Mouse (Mus musculus) spleen, postnatal 10 days (tissue): ENCODE measurements around the gene Thbs2.

Experiments used
- DNase-seq, 2 experiments: peaks; one replicate each; pipeline ENCODE4 v3.0.0; 2021 to 2022; ENCODE audit warnings: low spot score in 2 of 2

The Thbs2 gene

DNA sequence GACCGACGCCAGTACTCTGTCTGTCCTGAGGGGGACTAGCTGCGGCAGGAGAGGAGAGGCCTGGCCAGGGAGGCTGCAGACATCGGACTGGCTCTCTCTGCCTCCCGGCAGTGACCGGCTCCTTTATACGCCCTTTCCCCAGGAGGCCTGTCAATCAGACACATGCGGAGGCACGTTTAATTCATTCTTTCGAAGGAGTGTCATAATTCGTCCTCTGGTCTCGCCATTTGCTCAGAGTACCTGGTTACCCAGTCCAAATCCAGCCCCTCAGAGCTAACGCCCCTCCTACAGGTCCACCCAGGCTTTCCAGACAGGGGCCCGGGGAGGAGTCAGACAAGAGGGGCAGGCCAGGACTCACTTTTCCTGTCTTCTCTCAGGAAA lies at the start of gene Thbs2:
Gene Thbs2 (minus strand): TSS at position 242 of the 381 bp plus-strand sequence.
- DNase-seq = no peak

DNA sequence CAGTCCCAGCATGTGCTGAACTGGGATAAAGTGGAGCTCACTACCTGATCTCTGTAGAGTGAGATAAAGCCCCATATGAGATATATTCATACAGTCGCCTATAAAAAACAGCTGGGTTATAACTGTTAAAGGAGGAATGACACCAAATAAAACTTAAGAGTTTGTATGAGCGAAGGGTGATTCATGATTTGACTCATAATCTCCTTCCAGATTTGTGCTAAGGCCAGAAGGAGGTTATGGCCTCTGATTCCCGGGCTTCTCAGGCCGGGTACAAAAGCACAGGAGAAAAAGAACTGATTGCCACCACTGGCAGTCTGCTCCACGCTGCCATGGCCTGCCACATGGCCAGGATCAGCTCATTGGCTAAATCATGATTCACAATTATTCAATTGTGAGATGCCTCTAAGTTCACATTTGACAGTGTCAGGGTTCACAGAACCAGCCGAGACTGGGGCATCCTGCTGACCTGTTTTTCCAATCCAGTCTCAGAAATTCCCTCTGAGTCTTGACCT lies 41.5 kb upstream of the Thbs2 start:
- DNase-seq = no peak

DNA sequence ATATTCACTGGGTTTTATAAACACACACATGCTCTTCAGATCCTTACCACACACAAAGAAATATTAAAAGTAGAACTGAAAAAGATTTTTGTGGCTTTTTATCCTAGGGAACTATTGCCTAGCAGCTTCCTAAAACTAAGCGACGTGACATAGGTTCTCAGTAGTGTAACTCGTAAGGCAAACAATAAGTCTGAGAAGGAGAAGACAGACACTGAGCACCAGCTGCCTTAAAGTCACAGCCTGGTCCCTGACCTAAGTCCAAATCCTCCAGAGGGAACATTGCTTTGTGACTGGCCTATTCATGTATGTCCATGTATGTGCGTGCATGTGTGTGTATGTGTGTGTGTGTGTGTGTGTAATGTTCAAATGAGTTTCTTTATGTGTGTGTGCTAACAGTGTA lies 40.3 kb upstream of the Thbs2 start:
- no peak for DNase-seq

DNA sequence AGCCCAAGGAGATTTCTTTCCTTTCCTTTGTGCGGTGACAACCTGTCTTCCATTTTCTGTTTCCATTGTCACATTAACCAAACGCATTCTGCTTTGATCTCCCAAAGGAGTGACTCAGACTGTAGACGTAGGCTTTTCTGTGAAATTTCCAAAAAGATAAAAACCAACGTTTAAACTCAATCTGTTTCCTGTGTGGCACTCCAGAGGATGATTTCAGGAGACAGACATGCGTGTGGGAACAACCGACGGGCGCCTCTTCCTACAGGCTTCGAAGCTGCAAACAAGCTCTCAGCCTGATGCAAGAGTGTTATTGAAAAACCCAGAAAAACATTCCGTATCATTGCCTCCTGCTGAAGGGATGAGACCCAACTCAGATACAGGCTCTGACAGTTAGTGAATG lies 39.9 kb upstream of the Thbs2 start:
- no peak for DNase-seq

DNA sequence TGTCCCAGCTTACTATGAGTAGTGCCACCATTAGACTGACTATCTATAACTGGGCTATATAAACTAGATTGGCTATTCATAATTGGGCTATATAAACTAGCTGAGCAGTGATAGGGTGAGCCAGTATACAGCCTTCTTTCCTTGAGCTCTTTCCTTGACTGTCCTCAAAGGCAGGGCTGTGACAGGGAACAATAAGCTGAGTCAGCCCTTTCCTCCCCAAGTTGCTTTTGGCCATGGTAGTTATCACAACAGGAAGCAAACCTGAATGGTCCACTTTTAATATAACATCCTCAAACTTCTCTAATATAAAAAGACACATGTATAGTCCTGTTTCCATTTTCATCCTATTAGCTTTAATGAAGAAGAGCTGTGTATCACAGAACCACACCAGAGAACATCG lies 39.0 kb upstream of the Thbs2 start:
- no peak for DNase-seq

DNA sequence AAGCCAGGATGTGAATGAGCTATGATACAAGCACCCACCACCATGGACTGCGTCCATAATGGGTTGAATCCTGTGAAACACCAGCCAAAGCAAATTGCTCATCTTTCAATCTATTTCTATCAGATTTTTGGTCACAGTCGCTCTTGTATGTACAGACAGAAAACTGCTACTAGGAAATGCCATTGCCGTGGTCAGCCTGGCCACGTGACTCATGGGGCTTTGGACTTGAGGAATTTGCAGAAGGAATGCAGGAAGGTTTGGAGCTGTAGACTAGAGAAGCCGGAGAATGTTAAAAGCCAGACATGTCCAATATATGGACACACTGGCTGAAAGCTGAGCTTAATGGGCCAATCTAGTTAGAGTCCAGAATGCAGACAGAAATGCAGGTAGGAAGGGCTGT lies 36.6 kb upstream of the Thbs2 start:
- no peak for DNase-seq

DNA sequence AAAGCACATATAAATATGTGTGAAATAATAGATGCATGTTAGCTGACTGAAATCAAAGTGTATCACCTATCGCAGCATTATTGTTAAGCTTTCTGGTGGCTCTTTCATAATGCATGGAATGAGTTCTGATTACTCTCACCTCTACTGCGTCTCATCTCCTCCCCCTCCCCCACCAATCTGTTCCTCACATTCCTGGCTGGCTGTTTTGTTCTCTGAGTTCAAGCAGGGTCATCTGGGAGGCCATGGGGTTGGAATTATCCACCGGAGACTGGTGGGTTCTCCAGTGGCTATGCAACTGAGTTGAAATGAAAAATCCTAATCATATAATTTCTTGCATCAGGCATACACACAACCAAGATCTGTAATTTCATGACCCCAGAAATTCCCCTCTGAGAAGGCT lies 33.4 kb upstream of the Thbs2 start:
- no peak for DNase-seq

DNA sequence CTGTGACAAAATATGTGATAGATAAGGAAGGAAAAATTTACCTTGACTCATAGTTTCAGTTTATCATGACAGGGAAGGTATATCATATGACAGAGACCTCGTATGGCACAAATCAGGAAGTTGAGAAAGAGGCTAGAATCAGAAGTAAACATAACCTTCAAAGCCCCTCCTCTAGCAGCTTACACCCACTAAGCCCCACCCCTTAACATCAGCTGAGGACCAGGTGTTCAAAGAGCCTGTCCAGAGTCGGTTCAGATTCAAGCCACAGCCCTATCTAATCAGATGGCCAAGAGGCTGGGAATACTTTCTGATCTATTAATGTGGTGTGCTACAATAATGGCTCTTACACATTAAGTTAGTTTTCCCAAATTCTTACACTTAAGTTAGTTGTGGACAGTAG lies 30.8 kb upstream of the Thbs2 start:
- DNase-seq = no peak

DNA sequence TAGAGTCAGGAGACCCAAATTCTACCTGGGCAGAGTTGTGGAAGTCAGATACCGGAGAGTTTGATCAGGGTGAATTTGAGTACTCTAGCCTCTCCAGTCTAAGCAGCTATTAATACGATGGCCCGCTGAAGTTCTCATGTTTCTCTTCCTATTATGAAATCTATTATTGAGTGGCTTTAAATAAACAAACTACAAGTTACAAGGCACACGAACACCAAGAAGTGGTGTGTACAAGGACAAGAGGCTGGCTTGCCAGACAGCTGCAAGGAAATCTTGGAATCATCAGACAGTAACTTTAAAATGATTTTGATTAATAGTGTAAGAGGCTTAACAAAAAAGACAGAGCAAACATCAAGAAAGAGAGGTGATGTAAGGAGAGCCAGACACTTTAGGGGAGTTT lies 27.3 kb upstream of the Thbs2 start:
- no peak for DNase-seq

DNA sequence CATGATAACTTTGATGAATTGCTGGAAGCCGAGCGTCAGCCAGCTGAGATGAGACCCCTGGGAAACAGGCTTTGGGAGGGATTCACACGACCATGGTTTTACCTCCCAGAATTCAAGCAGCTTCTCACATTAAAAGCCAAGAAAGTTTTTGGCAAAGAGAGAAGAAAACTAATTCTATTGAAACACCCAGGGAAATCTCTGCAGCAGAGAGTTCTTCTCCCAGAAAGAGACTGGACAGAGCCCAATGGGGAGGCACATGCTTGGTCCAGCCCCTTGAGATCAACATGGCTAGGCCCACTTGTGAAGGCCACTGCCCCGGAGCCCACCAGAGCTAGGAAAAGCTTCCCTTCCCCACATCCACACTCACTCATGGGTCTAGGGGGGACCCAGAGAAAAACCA lies 26.9 kb upstream of the Thbs2 start:
- DNase-seq = no peak

DNA sequence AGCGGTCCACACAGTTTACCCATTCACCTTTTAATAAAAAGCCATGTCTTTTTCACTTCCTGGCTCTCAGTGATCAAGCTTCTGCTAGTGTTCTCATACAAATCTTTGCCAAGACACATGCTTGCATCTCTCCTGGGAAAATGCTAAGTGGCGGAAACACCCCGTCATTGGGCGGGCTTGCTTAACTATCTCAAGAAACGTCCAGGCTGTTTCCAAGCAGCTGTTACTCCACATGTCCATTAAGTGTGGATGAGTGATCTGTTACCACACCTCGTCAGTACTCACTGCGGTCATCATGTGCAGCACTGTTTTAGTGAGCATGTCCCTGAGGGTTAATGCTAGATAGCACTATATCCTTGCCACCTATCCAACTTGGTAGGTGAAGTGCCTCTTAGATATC lies 26.2 kb upstream of the Thbs2 start:
- DNase-seq = no peak

DNA sequence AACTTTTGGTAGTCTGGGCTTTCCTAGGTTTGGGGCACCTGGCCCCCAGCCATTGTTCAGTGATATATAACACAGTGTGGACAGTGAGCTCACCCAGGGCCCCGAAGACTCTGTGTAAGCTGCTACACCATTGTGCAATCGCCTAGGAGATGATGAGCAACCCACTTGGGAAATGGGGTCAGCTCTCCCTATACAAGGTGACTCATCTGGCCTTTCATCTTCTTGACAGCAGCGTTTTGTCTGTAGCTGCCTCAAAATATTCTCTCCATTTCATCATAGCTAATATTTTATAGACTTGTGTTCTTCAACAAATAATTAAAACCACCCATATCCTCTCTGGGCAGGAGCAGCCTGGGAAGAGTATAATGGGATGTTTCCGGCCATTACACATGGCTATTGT lies 24.8 kb upstream of the Thbs2 start:
- no peak for DNase-seq

DNA sequence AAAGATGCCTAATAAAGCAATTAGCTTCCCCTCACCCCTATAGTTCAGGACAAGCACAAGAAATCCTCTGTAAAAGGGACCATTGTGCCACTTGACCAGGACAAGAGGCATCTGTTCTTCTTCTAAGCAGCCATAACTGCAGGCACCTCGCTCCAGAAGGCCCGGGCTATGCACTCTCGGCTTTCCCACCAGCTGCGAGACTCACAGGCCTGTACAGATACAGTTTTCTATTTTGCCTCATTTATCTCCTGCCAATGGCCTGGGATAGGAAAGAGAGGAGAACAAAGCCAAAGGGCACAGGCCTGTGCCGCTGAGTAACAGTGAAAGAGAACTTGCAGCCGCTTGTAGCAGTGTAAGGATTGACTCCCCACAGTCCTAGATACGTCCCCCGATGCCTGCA lies 20.7 kb upstream of the Thbs2 start:
- DNase-seq = no peak

DNA sequence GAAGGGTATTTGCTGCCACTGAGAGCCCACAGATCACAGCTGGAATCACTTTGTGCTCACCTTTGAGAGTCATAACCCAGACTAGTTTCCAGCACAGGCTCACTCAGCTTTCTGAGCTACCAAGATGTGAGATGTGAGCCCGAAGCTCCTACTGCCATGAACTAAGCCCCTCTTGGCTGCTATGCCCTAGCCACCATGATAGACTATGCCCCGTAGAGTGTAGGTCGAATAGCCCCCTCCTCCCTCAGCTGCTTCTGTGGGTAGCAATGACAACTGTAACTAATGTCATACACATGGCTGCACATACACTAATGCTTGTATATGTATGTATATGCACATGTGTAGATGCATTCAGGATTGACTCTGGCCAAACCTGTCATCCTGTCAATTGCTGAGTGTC lies 20.3 kb upstream of the Thbs2 start:
- DNase-seq = no peak

DNA sequence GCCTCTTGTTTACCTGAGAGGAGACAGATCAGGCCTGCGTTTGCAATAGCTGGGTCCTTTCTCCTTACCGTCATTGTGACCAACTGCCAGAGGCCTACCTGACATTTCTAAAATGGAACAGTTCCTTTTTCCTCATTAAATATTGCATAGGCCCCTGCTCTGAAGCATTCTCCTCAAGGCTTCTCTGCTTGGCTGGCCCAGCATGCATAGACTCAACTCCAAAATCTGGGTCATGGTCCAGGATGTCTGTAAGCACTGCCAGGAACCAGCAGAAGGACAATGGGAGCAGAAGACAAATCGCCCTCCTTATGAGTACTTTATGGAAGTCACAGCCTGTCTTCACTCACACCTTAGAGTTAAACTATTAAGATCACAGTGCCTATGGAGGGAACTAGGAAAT lies 17.7 kb upstream of the Thbs2 start:
- DNase-seq = no peak

DNA sequence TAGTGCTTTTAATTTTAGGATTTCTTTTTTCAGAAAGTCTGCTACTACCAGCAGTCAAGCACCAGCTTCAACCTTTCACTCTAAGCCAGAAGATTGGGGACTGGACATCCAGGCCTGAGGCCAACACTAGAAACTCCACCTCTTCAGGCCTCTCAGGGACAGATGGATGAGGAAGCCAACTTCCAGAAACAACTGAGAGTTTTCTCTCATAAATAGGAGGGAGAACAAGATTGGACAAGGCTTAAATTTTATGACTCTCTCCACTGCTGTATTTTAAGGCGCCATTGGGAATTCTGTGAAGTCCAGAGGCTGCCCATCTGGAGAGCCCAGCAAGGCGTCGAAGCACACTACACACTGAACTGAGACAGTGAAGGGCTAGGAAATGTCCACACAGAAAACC lies 17.0 kb upstream of the Thbs2 start:
- DNase-seq = no peak

DNA sequence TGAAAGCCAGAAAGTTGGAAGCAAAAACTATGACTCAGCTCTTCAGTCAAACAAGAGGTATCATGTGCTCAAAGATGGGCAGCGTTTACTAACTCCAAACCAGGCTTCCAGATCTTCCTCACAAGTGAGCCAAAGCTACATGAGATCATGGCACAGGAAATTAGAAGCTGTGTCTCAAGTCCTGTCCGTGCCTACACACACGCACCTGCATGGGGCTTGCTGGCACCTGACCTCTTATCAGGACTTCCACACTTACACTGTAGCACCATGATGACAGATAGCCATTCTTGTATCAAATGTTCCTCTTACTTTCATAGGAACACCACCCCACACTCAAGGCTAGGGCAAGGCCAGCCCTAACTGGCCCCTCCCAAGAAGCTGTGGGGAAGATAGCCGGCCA lies 12.0 kb upstream of the Thbs2 start:
- no peak for DNase-seq

DNA sequence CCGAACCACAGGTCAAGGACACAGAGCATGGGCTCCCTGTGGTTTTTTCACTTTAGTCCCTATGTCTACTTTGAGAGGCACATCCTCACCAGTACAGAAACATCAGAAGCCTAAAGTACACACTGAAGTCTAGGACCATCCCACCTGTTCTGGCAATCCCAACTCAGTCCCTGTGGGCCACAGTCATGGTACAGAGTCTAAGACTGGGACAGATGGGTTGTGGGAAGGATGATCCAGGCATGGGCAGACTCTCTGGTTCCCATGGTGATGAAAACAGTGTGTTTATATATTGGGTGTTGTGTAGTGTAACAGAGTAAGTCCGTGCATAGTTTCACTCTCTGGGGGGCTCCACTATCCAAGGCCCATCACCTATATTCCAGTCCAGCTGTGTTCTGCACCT lies 11.4 kb upstream of the Thbs2 start:
- DNase-seq = no peak

DNA sequence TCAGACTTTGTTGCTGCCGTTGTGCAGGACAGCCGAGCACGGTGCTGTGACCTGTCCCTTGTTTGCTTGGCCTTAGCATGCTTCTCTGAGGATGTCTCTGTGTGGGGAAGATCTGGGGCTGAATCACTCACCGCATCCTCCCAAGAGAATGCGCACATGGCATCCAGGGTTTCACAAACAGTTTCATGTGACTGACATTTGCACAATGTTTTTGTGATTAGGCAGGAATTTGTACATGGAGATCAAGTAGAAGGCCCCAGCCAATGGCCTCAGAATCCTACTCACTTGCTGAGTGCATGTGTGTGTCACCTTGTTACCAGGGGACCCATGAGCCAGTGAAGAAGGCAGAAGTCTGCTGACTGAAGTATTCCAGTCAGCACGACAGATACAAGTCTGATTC lies 9.7 kb upstream of the Thbs2 start:
- DNase-seq = no peak

DNA sequence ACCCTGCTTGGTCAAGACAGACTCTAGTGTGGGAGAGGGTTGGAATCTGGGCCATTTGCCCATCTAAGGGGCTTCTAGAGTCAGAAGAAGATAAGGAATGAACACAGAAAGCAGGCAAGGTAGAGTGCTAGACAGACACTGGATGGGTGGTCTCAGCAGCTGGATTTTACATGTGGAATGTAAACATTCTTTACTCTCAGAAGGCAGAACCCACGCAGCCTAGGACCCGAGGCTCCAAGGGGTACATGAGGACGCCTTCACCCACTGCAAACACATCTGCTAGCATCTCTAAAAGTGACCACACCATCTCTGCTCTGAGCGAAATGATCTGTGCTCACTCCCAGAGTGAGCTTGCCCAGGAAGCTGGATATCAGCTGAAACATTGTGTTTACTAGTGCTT lies 9.2 kb upstream of the Thbs2 start:
- no peak for DNase-seq

DNA sequence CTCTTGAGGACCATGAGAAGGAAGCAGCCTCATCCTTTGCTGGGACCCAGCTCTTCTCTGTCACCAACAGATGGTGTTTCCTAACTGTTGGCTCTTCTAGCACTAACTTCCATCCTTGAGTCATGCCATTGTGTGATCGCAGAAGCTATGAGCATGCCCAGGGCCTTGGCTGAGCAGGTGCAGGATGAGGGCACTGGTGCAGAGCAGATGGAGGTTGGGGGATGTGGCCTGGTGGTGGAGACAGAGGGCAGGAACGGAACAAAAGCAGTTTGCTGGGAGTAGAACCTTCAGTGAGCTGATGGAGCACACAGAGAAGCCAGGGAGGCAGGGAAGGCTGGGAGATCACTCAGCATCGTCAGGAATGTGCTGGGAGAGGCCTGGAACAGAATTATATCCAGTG lies 8.7 kb upstream of the Thbs2 start:
- DNase-seq = no peak

DNA sequence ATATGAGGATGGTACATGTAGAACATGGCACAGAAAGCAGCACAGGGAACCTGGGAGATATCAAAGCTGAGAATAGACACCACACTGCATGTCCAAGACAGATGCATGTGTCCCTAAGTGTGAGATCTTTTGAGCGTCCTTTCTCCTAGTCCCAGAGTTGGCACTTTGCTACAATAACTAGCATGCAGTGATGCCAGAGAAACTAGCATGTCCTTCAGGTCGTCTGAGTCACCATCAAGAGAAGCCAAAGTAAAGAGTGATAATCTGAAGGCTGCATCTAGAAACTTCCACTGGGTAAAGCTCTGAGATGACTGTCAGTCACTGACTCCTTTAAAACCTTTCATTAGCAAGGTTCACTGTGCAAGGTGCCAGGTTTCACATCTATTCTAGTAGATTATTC lies 7.9 kb upstream of the Thbs2 start:
- no peak for DNase-seq

DNA sequence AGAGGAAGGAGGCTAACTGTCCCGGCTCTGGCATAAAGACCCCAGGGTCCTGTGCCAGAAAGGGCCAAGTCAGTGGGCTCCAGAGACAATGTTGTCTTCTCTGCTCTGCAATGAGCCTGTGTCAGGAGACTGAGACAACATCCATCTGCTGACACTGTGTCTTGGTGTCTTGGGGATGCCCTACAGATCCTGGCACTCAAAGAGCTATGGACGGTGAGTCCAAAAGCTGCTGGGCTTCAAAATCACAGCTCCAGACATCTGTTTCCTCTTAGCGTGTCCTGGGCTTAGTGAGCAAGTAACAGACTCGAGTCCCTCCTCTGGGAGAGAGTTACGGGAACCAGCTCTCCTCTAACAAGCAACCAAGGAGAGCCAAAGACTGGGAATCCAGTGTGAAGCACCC lies 6.2 kb upstream of the Thbs2 start:
- no peak for DNase-seq

DNA sequence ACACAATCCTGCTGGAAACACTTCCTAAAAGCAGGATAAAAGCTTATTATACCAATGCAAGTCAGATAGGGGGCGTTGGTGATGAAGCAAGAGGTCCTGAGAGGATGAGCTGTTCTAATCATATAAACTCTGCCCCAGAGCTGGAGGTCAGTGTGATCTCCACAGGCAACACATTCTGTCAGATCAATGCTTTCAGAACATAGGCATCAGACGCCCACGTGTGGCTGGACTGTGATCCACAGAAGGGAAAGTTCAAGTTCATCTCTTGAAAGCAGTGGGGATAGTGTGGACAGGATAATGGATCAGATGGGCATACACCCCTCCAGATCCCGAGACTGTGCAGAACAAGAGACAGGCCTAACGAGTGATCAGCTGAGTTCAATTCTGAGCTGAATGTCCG lies 4.2 kb upstream of the Thbs2 start:
- DNase-seq = no peak

DNA sequence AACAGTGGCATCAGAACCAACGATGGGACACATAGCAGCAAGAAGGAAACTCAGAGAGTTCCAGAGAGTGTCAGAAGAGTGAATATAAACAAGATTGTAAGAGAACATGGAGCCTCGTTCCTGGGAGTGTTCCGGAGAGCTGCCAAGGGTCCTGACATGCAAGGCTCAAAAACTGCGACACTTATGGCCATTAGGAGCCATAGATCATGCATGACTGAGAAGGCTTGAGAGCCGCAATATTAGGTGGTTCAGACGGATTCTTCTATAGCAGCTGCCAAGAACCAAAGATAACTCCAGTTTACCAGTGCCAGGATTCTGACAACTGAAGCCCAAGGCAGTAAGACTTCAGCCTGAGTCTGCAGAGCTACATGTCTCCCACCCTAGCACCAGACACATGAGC lies 3.1 kb upstream of the Thbs2 start:
- DNase-seq = no peak
